Mouse (Mus musculus) T-helper 17 cell (primary cell): ENCODE data around the gene Fndc8.

Experiments used
- in situ Hi-C, 2 experiments: fragments of 300-600 bp; cut with MboI, MseI; formaldehyde crosslinking; loops; 1 replicate in 1 of 2; 2 replicates in 1 of 2; pipeline ENCODE4 v1.15.1; 2025; ENCODE audit warnings: high pct_unique_total_duplicates in 2 of 2

Fndc8 gene

DNA sequence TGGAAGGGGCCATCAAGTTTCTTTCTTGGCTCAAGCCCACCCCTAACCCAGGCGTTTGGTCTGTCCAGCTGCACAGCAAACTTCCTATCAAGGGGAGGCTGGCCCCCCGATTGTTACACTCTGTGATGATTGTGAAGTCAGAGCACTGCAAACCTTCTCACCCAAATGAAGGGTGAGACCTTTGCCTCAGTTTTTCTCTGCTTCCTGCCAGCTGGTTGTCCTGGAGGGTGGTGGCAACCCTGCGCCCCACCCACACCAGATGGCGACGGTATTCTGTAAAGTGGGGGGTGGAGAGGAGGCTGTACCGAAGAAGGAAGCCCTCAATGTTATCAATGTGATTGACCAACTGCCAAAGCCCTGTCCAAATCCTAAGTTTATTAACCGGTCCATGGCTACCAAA is at the start of gene Fndc8:
Gene Fndc8, plus strand, starts transcription at position 189 of the 400 bp plus-strand sequence.
- in situ Hi-C loops, result loop anchor here (5.0 to 10.0 kb wide), 2 partner anchors 75 to 277 kb away; no protein-coding TSS in a partner anchor

DNA sequence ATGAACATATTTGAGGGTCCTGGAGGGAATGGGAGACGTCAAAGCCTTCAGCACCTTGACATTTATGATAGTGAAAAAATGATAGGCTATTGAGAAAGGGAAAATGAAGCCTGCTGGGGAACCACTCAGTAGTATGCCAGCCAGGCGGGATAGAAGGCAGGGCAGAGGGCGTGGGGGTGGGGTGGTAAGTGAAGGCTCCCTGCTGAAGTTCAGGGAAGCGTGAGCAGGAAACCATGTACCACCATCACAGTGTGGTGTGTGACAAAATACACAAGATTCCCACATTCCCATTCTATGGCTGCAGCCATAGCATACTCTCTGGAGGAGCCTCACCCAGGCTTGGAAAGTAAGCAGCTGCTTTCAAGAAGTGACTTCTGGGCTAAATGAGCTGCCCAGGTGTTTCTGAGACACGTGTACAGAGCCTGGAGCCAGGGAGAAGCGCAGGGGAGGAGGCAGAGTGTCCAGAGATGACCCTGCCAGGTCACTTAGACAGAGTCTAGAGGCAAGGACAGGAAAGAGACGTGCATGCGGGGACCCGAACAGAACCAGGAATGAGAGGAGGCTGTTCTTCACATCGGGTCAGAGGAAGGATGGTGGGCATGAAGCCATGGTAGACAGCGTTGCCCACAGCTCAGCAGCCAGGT is 47.0 kb upstream of the Fndc8 start:
- in situ Hi-C loops, result no loop called here

DNA sequence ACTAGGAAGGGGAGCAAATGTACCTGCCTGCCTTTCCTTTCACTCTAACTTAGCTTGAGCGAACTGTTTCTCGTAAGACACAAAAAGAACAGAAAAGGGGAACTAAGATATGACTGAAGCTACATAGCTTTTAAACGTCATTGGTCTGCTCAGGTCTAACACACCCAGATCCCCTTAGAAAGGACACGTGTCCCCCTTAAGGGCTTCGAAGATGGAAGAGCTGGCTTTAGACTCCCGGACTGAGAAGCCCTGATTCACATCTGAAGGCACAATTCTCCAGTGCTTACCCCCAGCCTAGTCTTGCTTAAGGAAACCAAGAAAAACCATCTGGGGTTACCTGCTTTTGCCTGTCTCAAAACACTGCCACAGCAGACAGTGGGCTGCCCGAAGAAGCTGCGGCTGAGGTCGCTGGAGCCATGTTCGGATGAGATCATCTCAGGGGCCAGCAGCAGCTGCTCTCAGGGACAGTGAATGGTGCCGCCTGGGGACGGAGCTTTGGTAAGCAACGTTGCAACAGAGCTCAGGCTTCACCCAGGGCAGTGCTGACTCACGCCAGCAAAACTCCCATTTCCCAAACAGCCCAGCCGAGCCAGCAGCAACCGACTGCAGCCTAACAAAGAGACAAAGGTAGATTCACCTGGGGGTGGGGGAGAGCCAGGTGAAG is 46.4 kb upstream of the Fndc8 start:
- in situ Hi-C loops, result no loop called here

DNA sequence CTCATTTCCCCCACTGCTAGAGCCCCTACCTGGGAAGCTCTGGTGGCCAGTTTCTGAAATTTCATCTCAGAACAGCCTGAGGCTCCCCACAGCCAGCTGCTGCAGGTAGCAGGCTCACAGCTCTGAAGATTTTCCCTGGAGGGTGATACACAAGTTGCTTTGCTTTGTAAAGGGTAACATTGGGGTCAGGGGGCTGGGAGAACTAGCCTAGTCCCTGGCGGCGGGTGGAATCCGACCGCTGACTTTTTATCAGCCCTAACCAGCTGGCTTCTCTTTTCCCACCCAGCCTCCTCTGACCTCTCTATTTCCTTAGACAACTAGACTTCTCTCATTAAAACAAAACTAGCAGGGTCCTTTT is 45.9 kb upstream of the Fndc8 start:
- in situ Hi-C loops, result no loop called here

- in situ Hi-C loops, result no loop called here
These were observed 45.0 kb upstream of the Fndc8 start for GRCm38 (mm10) chr11:82846938-82847337.

DNA sequence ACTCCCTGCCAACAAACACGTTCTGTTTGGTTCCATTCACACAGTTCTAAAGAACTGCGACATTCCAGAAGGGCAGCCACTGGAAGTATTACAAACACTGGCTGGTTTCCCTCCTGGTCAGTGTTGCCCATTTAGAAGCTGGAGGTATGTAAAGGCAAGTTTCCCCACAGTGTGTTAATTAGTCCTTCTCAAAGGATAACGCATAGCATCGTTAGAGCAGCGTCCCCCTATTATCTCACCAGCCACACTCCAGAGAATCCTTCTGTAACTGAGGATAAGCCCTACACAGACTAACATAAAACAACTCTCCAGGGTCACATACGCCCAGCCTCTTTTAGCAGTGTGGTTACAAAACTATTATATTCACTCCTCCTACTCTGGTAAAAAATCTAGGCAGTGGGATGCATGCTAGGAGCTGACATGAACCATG is 44.3 kb upstream of the Fndc8 start:
- in situ Hi-C loops, result no loop called here

- in situ Hi-C loops, result no loop called here
These were observed 41.7 kb upstream of the Fndc8 start for GRCm38 (mm10) chr11:82850259-82850658.

DNA sequence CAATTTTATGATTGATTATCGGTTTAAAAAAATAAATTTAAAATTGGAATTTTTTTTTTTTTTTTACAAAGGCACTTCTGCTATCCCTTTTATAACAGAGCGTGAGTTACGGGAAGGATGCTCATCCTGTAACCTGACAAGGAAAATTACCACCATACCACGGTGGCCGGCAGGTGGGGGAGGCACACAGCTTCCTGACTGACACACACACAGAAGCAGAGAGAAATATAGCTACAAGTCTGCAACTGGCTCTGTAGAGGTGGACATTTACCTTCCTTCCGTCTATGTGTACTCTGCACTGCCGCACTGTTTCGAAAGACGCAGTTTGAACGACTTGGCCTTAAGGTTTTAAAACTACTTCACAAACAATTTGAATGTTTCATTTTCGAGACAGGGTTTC is 39.8 kb upstream of the Fndc8 start:
- in situ Hi-C loops, result no loop called here

- in situ Hi-C loops, result no loop called here
These were observed 39.4 kb upstream of the Fndc8 start for GRCm38 (mm10) chr11:82852540-82852939.

DNA sequence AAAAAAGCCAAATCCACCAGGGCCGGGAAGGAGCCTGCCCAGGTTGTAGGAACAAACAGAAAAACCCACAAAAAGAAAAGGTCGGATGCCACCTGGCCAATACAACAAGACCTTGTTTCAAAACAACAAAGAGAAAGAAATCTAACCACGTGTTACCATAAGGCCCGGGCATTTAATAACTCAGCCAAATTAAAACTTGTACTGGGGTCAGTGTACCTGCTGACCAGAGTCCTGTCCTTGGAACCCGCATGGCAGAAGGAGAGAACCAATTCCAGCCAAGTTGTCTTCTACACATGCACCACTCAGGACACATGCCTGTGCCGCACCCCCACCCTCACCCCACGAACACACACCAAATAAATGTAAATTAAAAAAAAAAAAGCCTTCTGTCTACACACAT is 39.0 kb upstream of the Fndc8 start:
- in situ Hi-C loops, result no loop called here

DNA sequence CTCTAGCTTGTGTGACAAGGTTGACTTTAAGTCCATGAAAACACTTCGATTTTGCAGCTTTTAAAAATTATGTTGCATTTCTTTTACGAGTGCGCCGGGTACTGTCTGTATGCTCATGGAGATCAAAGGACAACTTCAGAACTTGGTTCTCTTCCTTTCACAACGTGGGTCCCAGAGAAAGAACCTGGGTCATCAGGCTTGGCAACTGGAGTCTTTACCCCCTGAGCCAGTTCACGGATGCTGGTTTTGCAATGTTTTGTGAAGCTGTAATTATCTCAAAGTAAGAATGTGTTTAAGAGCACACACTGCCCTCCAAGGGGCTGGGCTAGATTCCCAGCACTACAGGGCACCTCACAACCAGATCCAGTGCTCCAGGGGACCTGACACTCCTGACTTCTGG is 37.8 kb upstream of the Fndc8 start:
- in situ Hi-C loops, result no loop called here

DNA sequence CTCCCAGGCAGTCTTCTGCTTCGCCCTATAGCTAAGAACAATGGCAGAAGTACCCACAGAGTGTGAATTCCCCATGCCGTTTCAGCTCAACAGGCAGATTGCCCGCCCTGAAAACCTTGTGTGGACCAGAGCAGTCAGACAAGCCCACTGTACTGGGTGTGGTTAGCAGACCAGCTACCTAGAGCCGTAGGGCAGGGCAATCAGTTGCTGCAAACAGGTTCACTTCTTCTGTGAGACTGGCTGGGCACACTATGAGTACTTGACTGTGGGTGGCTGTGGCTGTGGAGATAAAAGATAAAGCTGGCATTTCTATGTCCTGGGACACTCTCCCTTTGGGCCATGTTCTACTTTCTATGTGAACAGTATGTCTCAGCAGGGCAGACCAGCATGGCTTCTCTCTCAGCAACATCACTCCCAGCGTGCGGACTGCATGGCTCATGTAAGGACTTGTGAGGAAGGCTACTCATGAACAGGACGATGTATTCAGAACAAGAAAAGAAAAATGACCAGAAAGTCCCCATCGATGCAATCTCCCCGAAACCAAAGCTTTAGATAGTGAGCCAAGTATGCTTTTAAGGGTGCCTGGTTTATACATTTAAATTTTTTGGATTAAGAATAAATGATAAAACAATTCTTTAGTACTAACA is 36.5 kb upstream of the Fndc8 start:
- in situ Hi-C loops, result no loop called here

DNA sequence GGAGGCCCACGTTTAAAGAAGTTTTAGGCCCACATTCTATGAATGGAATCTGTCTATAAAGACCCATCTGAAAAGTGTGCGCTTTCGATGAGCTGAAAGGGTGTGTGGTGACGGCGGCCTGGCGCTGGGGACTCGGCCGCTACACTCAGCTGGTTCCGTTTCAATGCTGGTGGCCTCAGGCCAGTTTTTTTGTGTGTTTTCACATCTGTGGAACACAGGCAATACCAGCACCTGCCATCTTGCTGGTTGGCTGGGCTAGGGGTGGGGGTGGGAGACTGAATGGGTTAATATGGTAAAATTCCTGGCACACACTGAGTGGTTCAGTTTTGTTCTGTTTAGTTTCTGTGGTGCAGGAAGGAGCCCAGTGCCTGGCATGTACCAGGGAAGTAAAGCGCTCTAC is 35.9 kb upstream of the Fndc8 start:
- in situ Hi-C loops, result no loop called here

DNA sequence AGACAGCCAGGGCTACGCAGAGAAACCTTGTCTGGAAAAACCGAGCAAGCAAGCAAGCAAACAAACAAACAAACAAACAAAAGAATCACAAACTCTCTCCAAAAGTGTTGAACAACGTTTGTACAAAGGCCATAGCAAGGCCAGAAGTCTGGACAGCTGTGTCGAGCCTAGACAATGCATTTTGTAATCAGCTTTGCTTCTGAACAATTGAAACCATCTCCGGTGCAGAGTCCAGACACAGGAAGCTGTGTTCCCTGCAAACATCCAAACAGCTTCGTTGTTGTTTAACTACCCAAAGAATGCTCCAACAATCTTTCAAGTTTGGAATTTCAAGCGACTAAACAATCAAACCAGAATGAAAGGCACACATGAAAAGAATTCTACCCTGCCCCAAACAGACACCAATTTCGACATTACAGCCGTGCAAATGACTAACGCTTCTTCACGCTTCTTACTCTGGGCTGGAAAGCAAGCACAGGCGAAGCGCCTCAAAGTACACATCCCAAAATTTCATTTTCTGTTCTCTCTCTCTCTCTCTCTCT is 34.5 kb upstream of the Fndc8 start:
- in situ Hi-C loops, result no loop called here

DNA sequence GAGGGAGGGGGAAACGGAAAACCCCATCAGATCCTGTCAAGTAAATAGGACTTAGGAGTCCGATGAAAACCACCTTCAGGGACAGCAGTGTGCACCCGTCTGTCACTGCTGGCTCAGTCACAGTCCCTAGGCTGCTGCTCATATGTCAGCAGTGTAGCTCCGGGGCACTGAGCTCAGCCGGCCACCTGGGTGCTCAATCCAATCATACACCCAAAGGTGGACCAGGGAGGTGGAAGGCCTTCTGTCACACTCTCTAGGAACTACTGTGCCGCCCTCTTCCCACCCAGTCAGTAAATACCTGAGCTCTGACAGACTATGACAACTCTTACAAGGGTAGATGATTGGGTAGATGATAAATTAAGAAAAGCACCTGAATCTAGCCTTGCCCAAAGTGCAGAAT is 31.2 kb upstream of the Fndc8 start:
- in situ Hi-C loops, result no loop called here

- in situ Hi-C loops, result no loop called here
These were observed 30.4 kb upstream of the Fndc8 start for GRCm38 (mm10) chr11:82861558-82861957.

- in situ Hi-C loops, result no loop called here
These were observed 29.3 kb upstream of the Fndc8 start for GRCm38 (mm10) chr11:82862638-82863037.

DNA sequence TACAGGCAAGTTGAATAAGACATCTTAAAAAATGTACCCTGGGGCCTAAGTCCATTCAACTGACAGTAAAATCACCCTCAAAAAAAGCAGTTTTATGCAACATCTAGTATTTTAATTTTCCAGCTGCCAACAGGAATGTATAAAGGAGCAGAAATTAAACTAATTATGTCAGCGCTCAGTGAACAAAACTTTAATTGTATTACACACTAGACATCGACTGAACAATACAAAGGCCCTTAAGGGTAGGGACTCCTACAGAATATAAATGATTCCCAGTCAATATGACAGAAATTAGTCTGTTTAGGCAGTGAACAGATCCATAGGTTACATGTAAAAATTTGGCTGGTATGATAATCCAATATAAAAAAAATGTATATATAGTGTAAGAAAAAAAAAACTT is 28.9 kb upstream of the Fndc8 start:
- in situ Hi-C loops, result no loop called here

DNA sequence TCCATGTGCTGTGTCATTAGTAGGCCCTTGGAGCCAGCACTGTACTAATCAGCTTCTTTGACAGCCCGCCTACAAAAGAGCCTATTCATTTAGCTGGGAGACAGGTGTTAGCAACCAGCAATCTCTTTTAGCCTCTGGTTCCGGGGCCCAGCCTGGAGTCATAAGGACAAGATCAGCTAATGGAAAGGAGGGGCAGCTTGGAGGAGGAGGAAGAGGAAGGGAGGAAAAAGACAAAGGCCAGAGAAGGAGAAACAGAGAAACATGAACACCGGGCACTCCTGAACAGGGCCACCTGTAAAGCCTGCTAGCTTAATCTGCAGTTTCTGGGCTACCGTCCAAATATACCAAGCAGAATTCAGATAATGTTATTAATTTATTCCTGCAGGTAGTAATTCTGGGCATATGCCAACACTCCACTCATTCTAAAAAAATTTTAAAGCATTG is 28.4 kb upstream of the Fndc8 start:
- in situ Hi-C loops, result no loop called here

GRCm38 (mm10) chr11:82865957-82866356 is 26.0 kb upstream of the Fndc8 start:
- in situ Hi-C loops, result no loop called here

DNA sequence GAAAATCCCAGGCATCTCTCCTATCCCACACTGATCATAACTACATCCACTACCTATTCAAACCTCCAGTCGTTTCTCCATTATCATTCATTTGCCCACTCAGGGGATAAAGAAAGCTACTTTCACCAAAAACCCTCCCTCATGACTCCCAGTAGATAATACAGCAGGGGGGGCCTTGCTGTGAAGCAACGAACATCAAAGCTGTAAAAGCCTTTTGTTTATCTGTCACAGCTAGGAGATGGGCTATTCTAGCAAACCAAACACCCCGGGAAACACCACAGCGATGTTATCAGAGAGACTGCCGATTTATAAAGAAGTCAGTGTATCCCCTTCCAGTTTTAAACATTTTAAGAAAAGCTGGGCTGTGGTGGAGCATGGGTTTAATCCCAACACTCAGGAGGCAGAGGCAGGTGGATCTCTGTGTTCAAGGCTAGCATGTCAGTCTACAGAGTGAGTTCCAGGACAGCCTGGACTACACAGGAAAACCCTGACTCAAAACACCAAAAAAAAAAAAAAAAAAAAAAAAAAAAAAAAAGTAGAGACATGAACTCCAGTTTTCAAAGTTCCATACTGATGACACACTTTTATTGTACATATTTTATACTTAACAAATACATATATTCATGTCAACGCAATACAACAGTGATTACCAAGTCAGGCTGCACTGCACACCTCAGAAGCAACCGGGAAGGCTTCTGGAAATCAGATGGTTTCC is 24.9 kb upstream of the Fndc8 start:
- in situ Hi-C loops, result no loop called here

GRCm38 (mm10) chr11:82867956-82868355 is 24.0 kb upstream of the Fndc8 start:
- in situ Hi-C loops, result no loop called here
